ENCODE assay signal across 21 mouse cellular contexts in genomic region chr2:93438335-93438734, GRCm38 (mm10). TPM values are rescaled to one million over a fixed set of nuclear protein-coding genes. Genes with fewer than 3 reads are reported as not detected.
A peak's percentile ranks its signal among the peaks of the same experiment; 100 is the strongest.
DNase-seq lines count a peak whose midpoint lies in the region; ATAC-seq and TF ChIP-seq lines count a peak whose summit lies in the region.
"Had no signal": no experiment of that assay in that cellular context is flagged by ENCODE, and none has a peak within 500 bp of the region (broad histone marks: within the 10 kb centered on the region; RNA-seq: fewer than 3 reads in every experiment).

No protein-coding gene starts in this region.

- H3K36me3 ChIP-seq in kidney, embryonic 15.5 days, result peaks cover 6% of the 10 kb centered on the region; the same call in 1 of the 2 replicates
- peaks cover 22% of the 10 kb centered on the region for H3K36me3 ChIP-seq in C2C12 (ENCODE audit: control insufficient read depth, insufficient read depth)
- H3K36me3 ChIP-seq in limb, embryonic 10.5 days, result no peaks in the 10 kb centered on the region
- no peaks in the 10 kb centered on the region for H3K36me3 ChIP-seq in forebrain, embryonic 14.5 days (ENCODE audit: control insufficient read depth, insufficient read depth, low read length)
- H3K36me3 ChIP-seq: forebrain, embryonic 12.5 days; hindbrain, embryonic 15.5 days; intestine, embryonic 15.5 days; midbrain, embryonic 12.5 days had no signal

- H3K9ac ChIP-seq in kidney, embryonic 15.5 days, result no peak overlapping the region
- H3K9ac ChIP-seq in forebrain, embryonic 14.5 days (ENCODE audit: low read length), result no peak overlapping the region
- H3K9ac ChIP-seq: forebrain, embryonic 12.5 days; hindbrain, embryonic 15.5 days; intestine, embryonic 15.5 days; midbrain, embryonic 12.5 days had no signal

- TF ChIP-seq CTCF in C2C12 (IDR thresholded peaks at IDR 0.05; ENCODE audit: control insufficient read depth, insufficient read depth, insufficient read length), result no peak

- H3K79me3 ChIP-seq in C2C12 (ENCODE audit: low read depth), result no peaks in the 10 kb centered on the region

- peak overlapping the region; percentile 92; the same call in 1 of the 2 replicates for H3K27ac ChIP-seq in kidney, embryonic 15.5 days
- peak overlapping the region; percentile 67 for H3K27ac ChIP-seq in limb, embryonic 10.5 days
- H3K27ac ChIP-seq in forebrain, embryonic 14.5 days (ENCODE audit: low read depth, low read length), result no peak overlapping the region
- H3K27ac ChIP-seq: forebrain, embryonic 12.5 days; heart, embryonic 10.5 days; hindbrain, embryonic 15.5 days; macrophage; midbrain, embryonic 12.5 days had no signal

- H3K79me2 ChIP-seq in C2C12 (ENCODE audit: control insufficient read depth, insufficient read depth), result peaks cover 5% of the 10 kb centered on the region

- peaks cover 3% of the 10 kb centered on the region; the same call in 1 of the 2 replicates for H3K27me3 ChIP-seq in kidney, embryonic 15.5 days
- no peaks in the 10 kb centered on the region for H3K27me3 ChIP-seq in C2C12 (ENCODE audit: control insufficient read depth, insufficient read depth, insufficient read length)
- H3K27me3 ChIP-seq in limb, embryonic 10.5 days (ENCODE audit: low read depth, poor library complexity, severe bottlenecking), result no peaks in the 10 kb centered on the region
- H3K27me3 ChIP-seq in forebrain, embryonic 14.5 days (replicated peaks; ENCODE audit: control insufficient read depth, insufficient read depth, low read length), result no peaks in the 10 kb centered on the region
- H3K27me3 ChIP-seq: hindbrain, embryonic 15.5 days; intestine, embryonic 15.5 days; midbrain, embryonic 12.5 days; Patski had no signal

- H3K9me3 ChIP-seq in kidney, embryonic 15.5 days (replicated peaks), result no peaks in the 10 kb centered on the region
- no peaks in the 10 kb centered on the region for H3K9me3 ChIP-seq in limb, embryonic 10.5 days (replicated peaks)
- H3K9me3 ChIP-seq in forebrain, embryonic 14.5 days (replicated peaks; ENCODE audit: control insufficient read depth, low read length), result no peaks in the 10 kb centered on the region
- H3K9me3 ChIP-seq: forebrain, embryonic 12.5 days; heart, embryonic 10.5 days; hindbrain, embryonic 15.5 days; intestine, embryonic 15.5 days had no signal

- peaks cover 49% of the 10 kb centered on the region for H3K4me1 ChIP-seq in kidney, embryonic 15.5 days
- peaks cover 61% of the 10 kb centered on the region for H3K4me1 ChIP-seq in limb, embryonic 10.5 days
- H3K4me1 ChIP-seq in forebrain, embryonic 14.5 days (ENCODE audit: control insufficient read depth, insufficient read depth, low read length), result 0 out of 2 replicates have a peak, but pooled peaks cover 4% of the 10 kb centered on the region

- 64% methylated on average over 6 of the region's 6 CpGs for WGBS in kidney, embryonic 15.5 days
- 65% methylated on average over 6 of the region's 6 CpGs for WGBS in limb, embryonic 10.5 days
- 61% methylated on average over 6 of the region's 6 CpGs for WGBS in forebrain, embryonic 14.5 days

- no peak overlapping the region for H3ac ChIP-seq in C2C12 (ENCODE audit: control insufficient read depth, insufficient read length, low read depth)

- H3K4me3 ChIP-seq in kidney, embryonic 15.5 days (replicated peaks), result no peak overlapping the region
- no peak overlapping the region for H3K4me3 ChIP-seq in C2C12 (ENCODE audit: insufficient read depth, poor library complexity, severe bottlenecking)
- H3K4me3 ChIP-seq in limb, embryonic 10.5 days, result no peak overlapping the region
- no peak overlapping the region for H3K4me3 ChIP-seq in forebrain, embryonic 14.5 days (ENCODE audit: low read depth, low read length)
- H3K4me3 ChIP-seq: forebrain, embryonic 12.5 days; heart, embryonic 10.5 days; hindbrain, embryonic 15.5 days; intestine, embryonic 15.5 days; midbrain, embryonic 12.5 days had no signal

- ATAC-seq in kidney, embryonic 15.5 days (replicated peaks; ENCODE audit: low FRiP score), result no peak
- ATAC-seq in forebrain, embryonic 14.5 days, result no peak
- no peak for ATAC-seq in megakaryocyte, adult 5-6 weeks (ENCODE audit: poor library complexity, severe bottlenecking)
- ATAC-seq: intestine, embryonic 15.5 days; Patski had no signal

- no peak for DNase-seq in kidney, postnatal 4 days
- DNase-seq in brain, adult 2 months (ENCODE audit: low read depth, low spot score), result peak; percentile 62
- no peak for DNase-seq in limb, embryonic 10.5 days (ENCODE audit: low spot score)
- no peak for DNase-seq in forebrain, embryonic 14.5 days (ENCODE audit: low spot score)
- DNase-seq: adrenal gland, adult 8-10 months; cerebellum, adult 9-11 months; heart, postnatal 10 days; layer of hippocampus, postnatal 36 days; lung, adult 18-20 months; right cerebral cortex, postnatal 25 days had no signal

- H3K4me2 ChIP-seq in kidney, embryonic 15.5 days, result no peak overlapping the region
- H3K4me2 ChIP-seq in forebrain, embryonic 14.5 days (ENCODE audit: low read length), result no peak overlapping the region
- H3K4me2 ChIP-seq: forebrain, embryonic 12.5 days; hindbrain, embryonic 15.5 days; intestine, embryonic 15.5 days; liver, embryonic 11.5 days; midbrain, embryonic 12.5 days had no signal

TF ChIP-seq in C2C12, 6 proteins besides CTCF, POLR2A, EP300 and RAD21:
- TF ChIP-seq MYOD1 (IDR thresholded peaks at IDR 0.05; ENCODE audit: control insufficient read depth, insufficient read length, low read depth) (peak; percentile 42), MYOG (IDR thresholded peaks at IDR 0.05; ENCODE audit: control insufficient read depth, extremely low read depth, insufficient read length) (no peak)

RNA-seq across cellular contexts. Expression of gene Cd82, which starts 24.6 kb away (rescaled TPM):
- 47.8 and 49.4 TPM in 2 replicates for polyA plus RNA-seq in kidney, embryonic 15.5 days (2015; fragmentation: Nextera tagmentation; extraction: Ambion mirVana)
- 118 TPM for polyA plus RNA-seq in C2C12 (2012; fragmentation: generic; extraction: Trizol)
- 4.1 and 7.2 TPM in 2 replicates for polyA plus RNA-seq in limb, embryonic 10.5 days (2016; fragmentation: Nextera tagmentation; extraction: Ambion mirVana)
- polyA plus RNA-seq in forebrain, embryonic 14.5 days (2014; fragmentation: Nextera tagmentation; extraction: Ambion mirVana), result 16.8 and 18.6 TPM in 2 replicates
- 28.0 and 30.1 TPM in 2 replicates for total RNA-seq in megakaryocyte, adult 5-6 weeks (2015)
- total RNA-seq in megakaryocyte, adult 5-6 weeks (2017), result 43.1 and 45.3 TPM in 2 replicates
